Mouse (Mus musculus): Measurements from ENCODE around the gene Tmtc2. TPM values are rescaled to one million over a fixed set of nuclear protein-coding genes. Genes with fewer than 3 reads are reported as not detected.

The Tmtc2 gene
- polyA plus RNA-seq, 1 experiment from 2014 or later = 7.3 TPM

GRCm38 (mm10) chr10:105535848-105536247, 38.4 kb downstream of the Tmtc2 start:
- Histone ChIP-seq H3K36me3 (ENCODE audit: control insufficient read depth, insufficient read depth, low read length) (no peaks in the 10 kb centered on the region), H3K27me3 (replicated peaks; ENCODE audit: control insufficient read depth, insufficient read depth, low read length) (no peaks in the 10 kb centered on the region), H3K4me2 (ENCODE audit: low read length) (no peak overlapping the region), H3K4me3 (ENCODE audit: low read length) (no peak overlapping the region), H3K9me3 (ENCODE audit: control insufficient read depth, low read length) (no peaks in the 10 kb centered on the region), H3K27ac (ENCODE audit: low read depth, low read length) (no peak overlapping the region), H3K4me1 (ENCODE audit: control insufficient read depth, insufficient read depth, low read depth, low read length) (no peaks in the 10 kb centered on the region), H3K9ac (ENCODE audit: low read depth, low read length) (no peak overlapping the region)
- no peak for ATAC-seq

- 77% methylated on average over 7 of the region's 7 CpGs for WGBS
- H3K4me3 ChIP-seq (ENCODE audit: low read length) = no peak overlapping the region
- H3K9ac ChIP-seq (ENCODE audit: low read depth, low read length) = no peak overlapping the region
- H3K9me3 ChIP-seq (ENCODE audit: control insufficient read depth, low read length) = no peaks in the 10 kb centered on the region
- H3K4me1 ChIP-seq (ENCODE audit: control insufficient read depth, insufficient read depth, low read depth, low read length) = no peaks in the 10 kb centered on the region
- H3K36me3 ChIP-seq (ENCODE audit: control insufficient read depth, insufficient read depth, low read length) = no peaks in the 10 kb centered on the region
- no peak for ATAC-seq
- H3K4me2 ChIP-seq (ENCODE audit: low read length) = no peak overlapping the region
- no peak overlapping the region for H3K27ac ChIP-seq (ENCODE audit: low read depth, low read length)
- H3K27me3 ChIP-seq (replicated peaks; ENCODE audit: control insufficient read depth, insufficient read depth, low read length) = no peaks in the 10 kb centered on the region
These were observed 41.5 kb downstream of the Tmtc2 start for GRCm38 (mm10) chr10:105532747-105533146.

- no peak for ATAC-seq
- WGBS = 77% methylated on average over 5 of the region's 5 CpGs
These were observed 42.2 kb downstream of the Tmtc2 start for GRCm38 (mm10) chr10:105532019-105532525.

GRCm38 (mm10) chr10:105531080-105531894, 43.0 kb downstream of the Tmtc2 start:
- WGBS = 68% methylated on average over 9 of the region's 9 CpGs
- no peak overlapping the region for H3K9ac ChIP-seq (ENCODE audit: low read depth, low read length)
- no peaks in the 10 kb centered on the region for H3K9me3 ChIP-seq (ENCODE audit: control insufficient read depth, low read length)
- no peak overlapping the region for H3K27ac ChIP-seq (ENCODE audit: low read depth, low read length)
- no peaks in the 10 kb centered on the region for H3K4me1 ChIP-seq (ENCODE audit: control insufficient read depth, insufficient read depth, low read depth, low read length)
- ATAC-seq = no peak
- no peaks in the 10 kb centered on the region for H3K36me3 ChIP-seq (ENCODE audit: control insufficient read depth, insufficient read depth, low read length)
- H3K4me3 ChIP-seq (ENCODE audit: low read length) = no peak overlapping the region
- H3K4me2 ChIP-seq (ENCODE audit: low read length) = no peak overlapping the region
- H3K27me3 ChIP-seq (replicated peaks; ENCODE audit: control insufficient read depth, insufficient read depth, low read length) = no peaks in the 10 kb centered on the region

More at GRCm38 (mm10) chr10:105532019-105532525, 42.2 kb downstream of the Tmtc2 start:
- H3K9ac ChIP-seq (ENCODE audit: low read depth, low read length) = no peak overlapping the region
- H3K27me3 ChIP-seq (replicated peaks; ENCODE audit: control insufficient read depth, insufficient read depth, low read length) = no peaks in the 10 kb centered on the region
- H3K9me3 ChIP-seq (ENCODE audit: control insufficient read depth, low read length) = no peaks in the 10 kb centered on the region
- H3K4me2 ChIP-seq (ENCODE audit: low read length) = no peak overlapping the region
- no peak overlapping the region for H3K4me3 ChIP-seq (ENCODE audit: low read length)
- no peak overlapping the region for H3K27ac ChIP-seq (ENCODE audit: low read depth, low read length)
- no peaks in the 10 kb centered on the region for H3K4me1 ChIP-seq (ENCODE audit: control insufficient read depth, insufficient read depth, low read depth, low read length)
- no peaks in the 10 kb centered on the region for H3K36me3 ChIP-seq (ENCODE audit: control insufficient read depth, insufficient read depth, low read length)

GRCm38 (mm10) chr10:105523405-105524088, 50.7 kb downstream of the Tmtc2 start:
- Histone ChIP-seq H3K9ac (ENCODE audit: low read depth, low read length) (no peak overlapping the region), H3K27me3 (replicated peaks; ENCODE audit: control insufficient read depth, insufficient read depth, low read length) (no peaks in the 10 kb centered on the region), H3K4me3 (ENCODE audit: low read length) (no peak overlapping the region), H3K9me3 (ENCODE audit: control insufficient read depth, low read length) (no peaks in the 10 kb centered on the region), H3K4me1 (ENCODE audit: control insufficient read depth, insufficient read depth, low read depth, low read length) (peaks cover 6% of the 10 kb centered on the region), H3K4me2 (ENCODE audit: low read length) (no peak overlapping the region), H3K27ac (ENCODE audit: low read depth, low read length) (no peak overlapping the region), H3K36me3 (ENCODE audit: control insufficient read depth, insufficient read depth, low read length) (no peaks in the 10 kb centered on the region)
- 58% methylated on average over 8 of the region's 8 CpGs for WGBS
- ATAC-seq = peak; percentile 25; the same call in 1 of the 2 replicates

GRCm38 (mm10) chr10:105522431-105522830, 51.8 kb downstream of the Tmtc2 start:
- Histone ChIP-seq H3K4me1 (ENCODE audit: control insufficient read depth, insufficient read depth, low read depth, low read length) (peaks cover 6% of the 10 kb centered on the region), H3K27ac (ENCODE audit: low read depth, low read length) (no peak overlapping the region), H3K27me3 (replicated peaks; ENCODE audit: control insufficient read depth, insufficient read depth, low read length) (no peaks in the 10 kb centered on the region), H3K9me3 (ENCODE audit: control insufficient read depth, low read length) (no peaks in the 10 kb centered on the region), H3K9ac (ENCODE audit: low read depth, low read length) (no peak overlapping the region), H3K4me2 (ENCODE audit: low read length) (no peak overlapping the region), H3K36me3 (ENCODE audit: control insufficient read depth, insufficient read depth, low read length) (no peaks in the 10 kb centered on the region), H3K4me3 (ENCODE audit: low read length) (no peak overlapping the region)
- no peak for ATAC-seq
- 73% methylated on average over 7 of the region's 7 CpGs for WGBS

GRCm38 (mm10) chr10:105519154-105519806, 55.0 kb downstream of the Tmtc2 start:
- H3K4me1 ChIP-seq (ENCODE audit: control insufficient read depth, insufficient read depth, low read depth, low read length) = peaks cover 6% of the 10 kb centered on the region
- ATAC-seq = no peak
- no peak overlapping the region for H3K9ac ChIP-seq (ENCODE audit: low read depth, low read length)
- no peak overlapping the region for H3K27ac ChIP-seq (ENCODE audit: low read depth, low read length)
- no peak overlapping the region for H3K4me2 ChIP-seq (ENCODE audit: low read length)
- H3K27me3 ChIP-seq (replicated peaks; ENCODE audit: control insufficient read depth, insufficient read depth, low read length) = no peaks in the 10 kb centered on the region
- 72% methylated on average over 6 of the region's 6 CpGs for WGBS
- no peak overlapping the region for H3K4me3 ChIP-seq (ENCODE audit: low read length)
- no peaks in the 10 kb centered on the region for H3K9me3 ChIP-seq (ENCODE audit: control insufficient read depth, low read length)
- no peaks in the 10 kb centered on the region for H3K36me3 ChIP-seq (ENCODE audit: control insufficient read depth, insufficient read depth, low read length)

GRCm38 (mm10) chr10:105518144-105518543, 56.1 kb downstream of the Tmtc2 start:
- WGBS = 78% methylated on average over 9 of the region's 9 CpGs
- Histone ChIP-seq H3K4me3 (ENCODE audit: low read length) (no peak overlapping the region), H3K9me3 (ENCODE audit: control insufficient read depth, low read length) (no peaks in the 10 kb centered on the region), H3K27ac (ENCODE audit: low read depth, low read length) (no peak overlapping the region), H3K27me3 (replicated peaks; ENCODE audit: control insufficient read depth, insufficient read depth, low read length) (no peaks in the 10 kb centered on the region), H3K4me2 (ENCODE audit: low read length) (no peak overlapping the region), H3K4me1 (ENCODE audit: control insufficient read depth, insufficient read depth, low read depth, low read length) (peaks cover 2% of the 10 kb centered on the region; the same call in 1 of the 2 replicates), H3K36me3 (ENCODE audit: control insufficient read depth, insufficient read depth, low read length) (no peaks in the 10 kb centered on the region), H3K9ac (ENCODE audit: low read depth, low read length) (no peak overlapping the region)
- 0 out of 2 replicates have a peak, but pooled peaks have one; percentile 55 for ATAC-seq

Measured in hindbrain, embryonic 16.5 days (tissue).